Mouse (Mus musculus) spleen, postnatal 36 days (tissue): ENCODE measurements at regions not wholly inside any gene's neighbourhood (a gene's known extent, or its start where the extent isn't known, plus 50 kb on each side); places are given as distances from the start of the nearest gene placed in this dataset.
A peak's percentile ranks its signal among the peaks of the same experiment; 100 is the strongest.

Source experiments
- DNase-seq, 2 experiments: peaks; one replicate each; pipeline ENCODE4 v3.0.0; 2022; ENCODE audit warnings: low spot score in 2 of 2, mixed read lengths in 1 of 2

DNA sequence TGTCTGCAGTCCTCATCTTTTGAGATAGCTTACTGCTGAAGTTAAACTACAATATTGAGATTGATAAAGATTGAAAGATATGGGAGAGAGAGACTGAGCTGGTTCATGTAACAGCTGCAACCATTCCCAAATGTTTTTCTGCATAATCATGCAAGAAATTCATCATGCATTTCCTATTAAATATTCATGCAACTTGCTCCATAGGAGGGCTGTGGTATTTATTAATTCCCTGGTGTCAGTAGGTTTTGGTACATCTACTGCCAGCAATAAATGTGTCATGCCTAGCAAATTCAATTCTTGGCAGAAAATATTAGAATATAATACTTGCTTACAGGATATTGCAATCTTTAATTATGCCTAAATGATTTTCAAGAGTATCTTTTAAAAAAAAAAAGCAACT lies 125.5 kb upstream of the Rbms1 start:
- DNase-seq: no peak

DNA sequence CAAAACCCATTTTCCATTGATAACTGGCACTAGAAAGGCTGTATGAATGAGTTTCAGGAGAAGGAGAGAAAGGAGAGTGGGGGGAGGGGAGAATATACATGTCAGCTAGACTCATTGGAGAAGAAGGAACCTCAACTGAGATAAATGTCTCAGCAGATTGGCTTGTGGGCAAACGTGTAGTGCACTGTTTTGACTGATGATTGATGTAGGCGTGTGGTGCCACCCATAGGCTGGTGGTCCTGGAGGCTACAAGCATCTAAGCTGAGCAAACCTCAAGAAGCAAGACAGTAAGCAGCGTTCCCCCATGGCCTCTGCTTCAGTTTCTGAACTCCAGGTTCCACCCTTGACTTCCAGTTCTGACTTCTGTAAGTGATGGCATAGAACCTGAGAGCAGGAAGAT lies 121.8 kb upstream of the Rbms1 start:
- no peak for DNase-seq

- no peak for DNase-seq
These were observed 120.1 kb upstream of the Rbms1 start for GRCm38 (mm10) chr2:61083100-61083499.

GRCm38 (mm10) chr2:61082640-61083039 lies 119.6 kb upstream of the Rbms1 start:
- DNase-seq: no peak

GRCm38 (mm10) chr2:61080006-61080405 lies 117.0 kb upstream of the Rbms1 start:
- no peak for DNase-seq

GRCm38 (mm10) chr2:61071025-61071424 lies 108.0 kb upstream of the Rbms1 start:
- DNase-seq: peak in 1 of 2 experiments; percentile 6

GRCm38 (mm10) chr2:61067877-61068276 lies 104.9 kb upstream of the Rbms1 start:
- DNase-seq: no peak

- DNase-seq: peak; percentile 6 to 18
These were observed 99.1 kb upstream of the Rbms1 start for GRCm38 (mm10) chr2:61062125-61062524.

GRCm38 (mm10) chr2:61060906-61061305 lies 97.9 kb upstream of the Rbms1 start:
- no peak for DNase-seq

DNA sequence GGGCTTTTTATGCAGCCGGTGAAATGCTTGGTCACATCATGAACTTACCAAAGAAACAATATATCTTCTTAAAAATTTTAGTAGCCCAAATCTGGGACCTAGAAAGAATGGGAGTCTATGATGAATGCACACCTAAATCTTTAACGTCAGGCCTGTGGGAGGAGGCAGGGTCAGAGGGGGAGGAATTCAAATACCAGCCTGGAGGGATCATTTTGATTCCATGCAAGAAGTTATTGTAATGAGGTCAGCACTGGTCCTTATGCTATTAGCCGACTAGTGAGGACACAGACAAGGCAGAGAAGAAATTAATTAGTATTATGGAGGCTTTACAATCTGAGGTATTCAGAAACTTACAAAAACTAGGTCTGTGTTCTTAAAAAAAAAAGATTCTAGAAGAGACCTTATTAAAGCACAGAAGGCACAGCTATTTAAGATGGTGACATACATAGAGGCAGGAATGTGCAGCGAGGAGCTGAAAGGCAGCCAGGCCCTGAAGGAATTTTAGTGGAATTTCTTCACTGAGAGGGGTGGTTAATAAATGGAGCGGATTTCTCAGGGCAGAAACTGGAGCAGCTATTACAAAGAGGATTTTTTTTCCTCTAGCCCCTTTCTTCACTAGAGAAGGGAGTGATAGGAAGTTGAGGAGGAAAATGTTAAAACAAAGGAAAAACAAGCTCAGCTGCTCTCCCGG lies 95.7 kb upstream of the Rbms1 start:
- DNase-seq: no peak

GRCm38 (mm10) chr2:61052296-61052695 lies 89.3 kb upstream of the Rbms1 start:
- no peak for DNase-seq

DNA sequence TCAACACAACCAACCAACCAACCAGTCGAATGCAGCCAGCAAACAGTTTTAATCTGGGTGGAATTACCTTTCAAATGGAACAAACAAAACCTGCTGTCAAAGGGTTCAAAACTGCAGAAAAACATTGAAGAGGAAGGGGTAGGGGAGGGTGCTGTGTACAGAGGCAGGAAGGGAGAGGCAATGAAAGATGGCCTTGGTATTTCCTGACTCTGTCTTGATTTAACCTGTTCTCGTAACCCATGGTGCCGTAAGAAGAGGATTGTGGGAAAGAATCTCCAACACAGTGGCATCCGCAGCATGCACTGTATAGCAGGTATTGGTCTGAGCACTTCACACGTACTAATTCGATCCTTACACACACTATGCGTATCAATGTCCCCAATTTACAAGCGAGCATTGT lies 88.8 kb upstream of the Rbms1 start:
- DNase-seq: no peak

DNA sequence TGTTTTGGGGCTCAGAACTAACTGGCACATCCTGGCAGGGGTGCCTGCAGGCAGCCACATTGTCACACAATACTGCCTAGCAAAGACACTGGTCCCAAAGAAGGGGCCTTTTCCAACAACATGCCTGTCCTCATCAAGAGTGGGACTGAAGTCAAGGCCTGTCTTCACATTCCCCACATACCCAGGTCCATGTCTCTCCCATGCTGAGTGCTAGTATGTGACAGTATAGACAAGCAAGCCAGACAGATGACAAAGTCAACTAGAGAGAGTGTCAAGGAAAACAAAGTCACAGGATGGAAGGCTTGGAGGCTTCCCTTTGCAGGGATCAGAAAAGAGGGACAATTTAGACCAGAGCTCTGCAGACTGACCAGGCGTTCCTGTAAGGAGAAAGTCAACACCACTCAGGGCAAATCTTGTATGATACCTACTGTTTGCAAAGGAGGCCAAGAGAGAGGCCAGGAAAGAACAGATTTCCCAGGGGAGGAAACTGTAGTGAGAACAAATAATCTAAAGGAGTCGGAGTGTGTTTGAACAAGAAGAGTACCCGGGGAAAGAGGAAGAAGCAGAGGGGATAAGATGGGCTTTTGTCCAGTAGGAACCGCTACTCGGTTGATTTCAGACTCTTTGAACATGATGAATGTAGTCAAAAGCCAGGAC lies 83.2 kb upstream of the Rbms1 start:
- no peak for DNase-seq

GRCm38 (mm10) chr2:61045467-61045866 lies 82.5 kb upstream of the Rbms1 start:
- DNase-seq: no peak

- no peak for DNase-seq
These were observed 69.9 kb upstream of the Rbms1 start for GRCm38 (mm10) chr2:61032920-61033319.

GRCm38 (mm10) chr2:61029706-61030105 lies 66.7 kb upstream of the Rbms1 start:
- DNase-seq: no peak

DNA sequence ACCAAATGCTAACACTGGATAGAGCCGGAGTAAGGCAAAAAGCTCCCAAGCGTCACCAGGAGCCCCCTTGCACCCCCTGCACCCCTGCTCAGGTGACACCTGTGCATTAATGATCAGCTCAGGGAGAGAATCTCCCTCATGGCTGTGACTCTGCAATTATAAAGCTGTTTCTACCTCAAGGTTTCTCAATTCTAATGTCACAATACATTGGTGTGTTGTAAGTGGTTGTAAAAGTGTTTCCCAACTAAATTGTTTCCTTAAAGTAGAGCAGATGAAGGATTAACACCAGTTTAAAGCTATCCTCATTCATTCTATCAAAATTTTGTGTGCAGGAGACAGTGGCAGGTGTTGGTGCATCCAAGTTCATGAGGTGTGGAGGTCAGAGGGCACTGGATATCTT lies 65.6 kb upstream of the Rbms1 start:
- DNase-seq: no peak

- no peak for DNase-seq
These were observed 64.7 kb upstream of the Rbms1 start for GRCm38 (mm10) chr2:61027686-61028085.

- no peak for DNase-seq
These were observed 59.4 kb upstream of the Rbms1 start for GRCm38 (mm10) chr2:61022411-61022810.

DNA sequence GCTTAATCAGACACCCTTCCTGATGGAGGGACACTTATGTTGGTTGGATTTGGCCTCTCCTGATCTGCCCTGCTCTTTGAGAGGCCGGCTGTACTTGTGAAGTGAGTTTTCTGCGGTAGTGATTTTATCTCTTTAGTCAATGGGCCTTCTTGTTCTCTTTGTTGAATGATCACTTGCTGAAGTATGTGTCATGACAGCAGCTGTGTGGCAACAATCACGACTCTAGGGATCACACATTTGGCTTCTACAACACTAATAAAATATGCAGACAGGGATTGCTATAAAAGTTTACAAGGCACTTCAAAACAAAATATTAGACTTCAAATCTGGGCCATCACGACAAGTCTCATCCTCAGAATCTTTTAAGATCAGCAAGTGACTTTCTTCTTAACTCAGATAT lies 57.8 kb upstream of the Rbms1 start:
- no peak for DNase-seq

- no peak for DNase-seq
These were observed 50.0 kb upstream of the Rbms1 start for GRCm38 (mm10) chr2:61013006-61013405.
